Mouse (Mus musculus): Measurements from ENCODE around the gene Cdhr2. TPM values are rescaled to one million over a fixed set of nuclear protein-coding genes. Genes with fewer than 3 reads are reported as not detected.

The Cdhr2 gene
- total RNA-seq (2023), result not detected

GRCm38 (mm10) chr13:54701243-54701642 lies at the start of gene Cdhr2:
Gene Cdhr2, plus strand, starts transcription at chr13:54701461.

GRCm38 (mm10) chr13:54693558-54694347 lies 7.5 kb upstream of the Cdhr2 start, which contains the start of gene Rnf44:
Gene Rnf44, minus strand, starts transcription at chr13:54693907.

GRCm38 (mm10) chr13:54749864-54750411 lies 48.7 kb downstream of the Cdhr2 start, which contains the start of gene Gprin1:
Gene Gprin1, minus strand, starts transcription at chr13:54749874.

GRCm38 (mm10) chr13:54766192-54766768 lies 65.0 kb downstream of the Cdhr2 start, which contains the start of gene Sncb:
Gene Sncb, minus strand, starts transcription at chr13:54766595.

GRCm38 (mm10) chr13:54783698-54784097 lies 82.4 kb downstream of the Cdhr2 start, which contains the start of gene Eif4e1b:
Gene Eif4e1b, plus strand, starts transcription at chr13:54783998.

Other genes with a start within 250 kb of the Cdhr2 start
- 10 to 100 TPM; 19.5 to 22.8 TPM for gene Thoc3, start 232.6 kb upstream of the Cdhr2 start, total RNA-seq (2023)
- gene Simc1, start 197.7 kb upstream of the Cdhr2 start, total RNA-seq (2023), result 1 to 10 TPM; 5.4 to 7.9 TPM
- gene 4833439L19Rik, start 136.0 kb upstream of the Cdhr2 start, total RNA-seq (2023), result 10 to 100 TPM; 56.1 to 56.8 TPM
- gene Arl10, start 126.4 kb upstream of the Cdhr2 start, total RNA-seq (2023), result 10 to 100 TPM; 22.1 to 24.3 TPM
- 10 to 100 TPM; 13.4 to 16.0 TPM for gene Nop16, start 111.4 kb upstream of the Cdhr2 start, total RNA-seq (2023)
- gene Higd2a, start 111.3 kb upstream of the Cdhr2 start, total RNA-seq (2023), result 10 to 100 TPM; 93.5 to 98.7 TPM
- 10 to 100 TPM; 24.2 to 26.4 TPM for gene Cltb, start 90.1 kb upstream of the Cdhr2 start, total RNA-seq (2023)
- 10 to 100 TPM; 39.6 to 43.9 TPM for gene Faf2, start 79.7 kb upstream of the Cdhr2 start, total RNA-seq (2023)
- gene Rnf44, start 7.6 kb upstream of the Cdhr2 start, total RNA-seq (2023), result 100 to 1,000 TPM; 133 to 136 TPM
- gene Gprin1, start 48.4 kb downstream of the Cdhr2 start, total RNA-seq (2023), result not detected
- gene Sncb, start 65.1 kb downstream of the Cdhr2 start, total RNA-seq (2023), result not detected
- gene Eif4e1b, start 82.5 kb downstream of the Cdhr2 start, total RNA-seq (2023), result not detected
- 10 to 100 TPM; 18.6 to 19.0 TPM for gene Tspan17, start 87.9 kb downstream of the Cdhr2 start, total RNA-seq (2023)
- gene Unc5a, start 247.9 kb downstream of the Cdhr2 start, total RNA-seq (2023), result 1 to 10 TPM; 3.1 to 3.9 TPM